Mouse (Mus musculus) forebrain, embryonic 16.5 days (tissue): ENCODE measurements around the gene Rpl19. TPM values are rescaled to one million over a fixed set of nuclear protein-coding genes. Genes with fewer than 3 reads are reported as not detected.

Experiments
- ATAC-seq: fragments of 200-750 bp; cut with Nextera tagmentation; 2 replicates; pipeline ENCODE4 v1.8.0; 2017; ENCODE audit warnings: mild to moderate bottlenecking, moderate library complexity
- H3K27ac ChIP-seq: fragments of 300-500 bp; sonication (generic); 2 replicates; pipeline ENCODE4 v1.5.1; 2014; ENCODE audit warnings: low read length, control low read depth
- H3K27me3 ChIP-seq: fragments of 300-500 bp; sonication (generic); replicated peaks from 2 replicates; pipeline ENCODE4 v1.6.1; 2014; ENCODE audit warnings: low read length; ENCODE audit not compliant: control insufficient read depth, insufficient read depth
- H3K36me3 ChIP-seq: fragments of 300-500 bp; sonication (generic); 2 replicates; pipeline ENCODE4 v1.6.1; 2014; ENCODE audit not compliant: control insufficient read depth, insufficient read depth
- H3K4me1 ChIP-seq: fragments of 300-500 bp; sonication (generic); replicated peaks from 2 replicates; pipeline ENCODE4 v1.6.1; 2014; ENCODE audit warnings: low read length; ENCODE audit not compliant: control insufficient read depth, insufficient read depth
- H3K4me2 ChIP-seq: fragments of 300-500 bp; sonication (generic); 2 replicates; pipeline ENCODE4 v1.6.1; 2014; ENCODE audit warnings: mild to moderate bottlenecking, low read length, control low read depth
- H3K4me3 ChIP-seq: fragments of 300-500 bp; sonication (generic); replicated peaks from 2 replicates; pipeline ENCODE4 v1.5.1; 2014; ENCODE audit warnings: mild to moderate bottlenecking, low read length, control low read depth
- H3K9ac ChIP-seq: fragments of 300-500 bp; sonication (generic); replicated peaks from 2 replicates; pipeline ENCODE4 v1.6.1; 2014; ENCODE audit warnings: low read depth, low read length, control low read depth
- H3K9me3 ChIP-seq: fragments of 300-500 bp; sonication (generic); 2 replicates; pipeline ENCODE4 v1.6.1; 2016; ENCODE audit warnings: low read length; ENCODE audit not compliant: control insufficient read depth
- WGBS: fragments of 180-500 bp; shearing (Covaris S2); extraction: QIAGEN DNeasy Blood & Tissue Kit; methylation state at CpG from one replicate; pipeline ENCODE4 v1.1.7; 2014; 5-methylcytosine and 5-hydroxymethylcytosine counted together
- polyA plus RNA-seq: library from polyadenylated mRNA; unstranded; fragments of >200 nt; fragmentation: Nextera tagmentation; extraction: Ambion mirVana; gene quantifications from 2 replicates; pipeline ENCODE4 v1.2.1, GENCODE M21; 2015

Gene Rpl19
- polyA plus RNA-seq, 1 experiment from 2014 or later, result 659 TPM

- Histone ChIP-seq H3K9ac (peak within 1 kb of the TSS; percentile 65), H3K4me1 (peaks cover 28% of the 10 kb centered on the region), H3K4me2 (peak within 1 kb of the TSS; percentile 51), H3K27me3 (peaks cover 28% of the 10 kb centered on the region), H3K36me3 (no peaks in the 10 kb centered on the region), H3K4me3 (peak within 1 kb of the TSS; percentile 55), H3K27ac (peak within 1 kb of the TSS; percentile 58), H3K9me3 (no peaks in the 10 kb centered on the region)
- peak; percentile 78 for ATAC-seq
- 1% methylated on average over 34 of the region's 48 CpGs for WGBS
Measured at GRCm38 (mm10) chr11:98052989-98053834, 26.7 kb downstream of the Rpl19 start, which contains the start of gene Stac2. Gene Stac2 (minus strand): TSS chr11:98053462.

GRCm38 (mm10) chr11:98057466-98057865 lies 31.0 kb downstream of the Rpl19 start:
- H3K36me3 ChIP-seq, result no peaks in the 10 kb centered on the region
- no peak for ATAC-seq
- peaks cover 16% of the 10 kb centered on the region for H3K4me1 ChIP-seq
- H3K9ac ChIP-seq, result no peak overlapping the region
- H3K4me3 ChIP-seq, result no peak overlapping the region
- H3K9me3 ChIP-seq, result no peaks in the 10 kb centered on the region
- no peak overlapping the region for H3K27ac ChIP-seq
- H3K27me3 ChIP-seq, result peaks cover 5% of the 10 kb centered on the region; the same call in 1 of the 2 replicates
- H3K4me2 ChIP-seq, result no peak overlapping the region
- 34% methylated on average over 9 of the region's 9 CpGs for WGBS

- no peak overlapping the region for H3K4me2 ChIP-seq
- H3K27me3 ChIP-seq, result no peaks in the 10 kb centered on the region; the same call in 1 of the 2 replicates
- H3K36me3 ChIP-seq, result no peaks in the 10 kb centered on the region
- no peak overlapping the region for H3K9ac ChIP-seq
- WGBS, result 80% methylated on average over 5 of the region's 5 CpGs
- no peak overlapping the region for H3K27ac ChIP-seq
- no peak for ATAC-seq
- H3K9me3 ChIP-seq, result no peaks in the 10 kb centered on the region
- H3K4me3 ChIP-seq, result no peak overlapping the region
- H3K4me1 ChIP-seq, result peaks cover 11% of the 10 kb centered on the region
Measured at GRCm38 (mm10) chr11:98057998-98058397, 31.5 kb downstream of the Rpl19 start.

GRCm38 (mm10) chr11:98059662-98060061 lies 33.2 kb downstream of the Rpl19 start:
- no peak for ATAC-seq
- no peak overlapping the region for H3K9ac ChIP-seq
- H3K4me2 ChIP-seq, result no peak overlapping the region
- 68% methylated on average over 7 of the region's 7 CpGs for WGBS
- no peaks in the 10 kb centered on the region for H3K36me3 ChIP-seq
- H3K27ac ChIP-seq, result no peak overlapping the region
- H3K9me3 ChIP-seq, result no peaks in the 10 kb centered on the region
- H3K4me3 ChIP-seq, result no peak overlapping the region
- peaks cover 4% of the 10 kb centered on the region for H3K4me1 ChIP-seq
- H3K27me3 ChIP-seq, result no peaks in the 10 kb centered on the region

- Histone ChIP-seq H3K9ac (no peak overlapping the region), H3K4me3 (no peak overlapping the region), H3K36me3 (no peaks in the 10 kb centered on the region), H3K4me2 (no peak overlapping the region), H3K27ac (no peak overlapping the region), H3K9me3 (no peaks in the 10 kb centered on the region), H3K27me3 (no peaks in the 10 kb centered on the region), H3K4me1 (peaks cover 4% of the 10 kb centered on the region)
- ATAC-seq, result no peak
- WGBS, result 76% methylated on average over 5 of the region's 5 CpGs
Measured at GRCm38 (mm10) chr11:98060104-98060692, 33.7 kb downstream of the Rpl19 start.

- no peak for ATAC-seq
- WGBS, result 79% methylated on average over 3 of the region's 3 CpGs
- H3K9me3 ChIP-seq, result no peaks in the 10 kb centered on the region
Measured at GRCm38 (mm10) chr11:98061441-98061840, 34.9 kb downstream of the Rpl19 start.

GRCm38 (mm10) chr11:98061904-98062562 lies 35.5 kb downstream of the Rpl19 start:
- Histone ChIP-seq H3K4me3 (no peak overlapping the region), H3K4me2 (no peak overlapping the region), H3K36me3 (no peaks in the 10 kb centered on the region), H3K4me1 (peaks cover 4% of the 10 kb centered on the region), H3K9ac (no peak overlapping the region), H3K9me3 (no peaks in the 10 kb centered on the region), H3K27me3 (no peaks in the 10 kb centered on the region), H3K27ac (no peak overlapping the region)
- no peak for ATAC-seq
- WGBS, result 41% methylated on average over 6 of the region's 6 CpGs

More at GRCm38 (mm10) chr11:98061441-98061840, 34.9 kb downstream of the Rpl19 start:
- Histone ChIP-seq H3K4me3 (no peak overlapping the region), H3K4me2 (no peak overlapping the region), H3K4me1 (peaks cover 4% of the 10 kb centered on the region), H3K27me3 (no peaks in the 10 kb centered on the region), H3K36me3 (no peaks in the 10 kb centered on the region), H3K27ac (no peak overlapping the region), H3K9ac (no peak overlapping the region)

GRCm38 (mm10) chr11:98066201-98066600 lies 39.7 kb downstream of the Rpl19 start:
- 91% methylated on average over 12 of the region's 12 CpGs for WGBS
- no peak for ATAC-seq
- no peak overlapping the region for H3K27ac ChIP-seq
- H3K27me3 ChIP-seq, result no peaks in the 10 kb centered on the region
- H3K36me3 ChIP-seq, result no peaks in the 10 kb centered on the region
- H3K4me2 ChIP-seq, result no peak overlapping the region
- peaks cover 4% of the 10 kb centered on the region; the same call in 1 of the 2 replicates for H3K4me1 ChIP-seq
- no peak overlapping the region for H3K9ac ChIP-seq
- no peaks in the 10 kb centered on the region for H3K9me3 ChIP-seq
- H3K4me3 ChIP-seq, result no peak overlapping the region

GRCm38 (mm10) chr11:98067255-98067654 lies 40.7 kb downstream of the Rpl19 start:
- no peaks in the 10 kb centered on the region; the same call in 1 of the 2 replicates for H3K4me1 ChIP-seq
- no peak overlapping the region for H3K27ac ChIP-seq
- no peaks in the 10 kb centered on the region for H3K36me3 ChIP-seq
- no peak for ATAC-seq
- WGBS, result 97% methylated on average over 21 of the region's 21 CpGs
- H3K9ac ChIP-seq, result no peak overlapping the region
- no peaks in the 10 kb centered on the region for H3K27me3 ChIP-seq
- H3K4me3 ChIP-seq, result no peak overlapping the region
- no peak overlapping the region for H3K4me2 ChIP-seq
- no peaks in the 10 kb centered on the region for H3K9me3 ChIP-seq
